Mouse (Mus musculus): ENCODE results near the gene Ankfn1. TPM values are rescaled to one million over a fixed set of nuclear protein-coding genes. Genes with fewer than 3 reads are reported as not detected.

Gene Ankfn1
- polyA plus RNA-seq, 1 experiment from 2014 or later = 2.1 TPM

DNA sequence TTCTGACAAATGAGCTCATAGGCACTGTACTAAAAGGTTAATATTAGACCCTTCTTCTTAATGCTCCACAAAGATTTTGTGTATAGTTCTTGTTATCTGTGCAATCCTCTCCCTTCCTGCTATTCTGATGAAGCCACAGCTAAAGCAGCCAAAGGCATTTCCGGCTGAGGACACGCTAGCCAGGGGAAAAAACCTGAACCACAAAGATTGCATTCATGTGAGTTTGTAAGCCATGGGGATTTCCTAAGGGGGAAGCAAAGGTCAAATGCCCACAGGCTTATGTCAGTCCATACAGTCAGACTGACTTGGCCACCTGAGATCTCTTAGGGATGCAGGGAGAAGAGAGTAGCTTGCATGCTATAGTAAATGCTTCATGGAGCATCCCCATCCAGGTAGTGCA is 146.1 kb downstream of the Ankfn1 start:
- Histone ChIP-seq H3K36me3 (ENCODE audit: insufficient read depth) (no peaks in the 10 kb centered on the region), H3K4me3 (ENCODE audit: low read depth, low read length) (no peak overlapping the region), H3K9me3 (ENCODE audit: low read depth, low read length) (no peaks in the 10 kb centered on the region), H3K27me3 (ENCODE audit: insufficient read depth, low read length) (no peaks in the 10 kb centered on the region), H3K4me1 (ENCODE audit: insufficient read depth) (no peaks in the 10 kb centered on the region), H3K9ac (no peak overlapping the region), H3K4me2 (no peak overlapping the region), H3K27ac (ENCODE audit: low read depth) (no peak overlapping the region)
- ATAC-seq (ENCODE audit: insufficient read depth) = no peak
- 76% methylated on average over 2 of the region's 2 CpGs for WGBS
- DNase-seq = no peak
- TF ChIP-seq CTCF (IDR thresholded peaks at IDR 0.05; ENCODE audit: low read depth) = no peak

DNA sequence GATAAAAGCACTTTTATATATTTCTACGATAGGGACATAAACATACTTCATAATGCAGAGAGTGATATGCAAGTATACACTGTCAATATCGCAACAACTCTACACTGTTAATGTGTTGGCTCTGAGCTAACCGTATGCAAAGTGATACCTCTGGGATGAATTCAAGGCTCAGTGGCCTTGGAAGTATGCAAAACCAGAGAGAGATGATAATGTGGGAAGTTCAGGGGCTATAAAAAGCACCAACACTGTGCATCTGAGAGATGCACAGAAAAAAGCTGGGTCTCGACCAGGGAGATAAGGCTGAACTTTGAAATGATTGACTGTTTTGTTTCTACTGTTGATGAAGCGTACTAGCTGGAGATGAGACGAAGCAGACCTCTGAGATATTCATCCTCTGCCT is 148.9 kb downstream of the Ankfn1 start:
- Histone ChIP-seq H3K9me3 (ENCODE audit: low read depth, low read length) (no peaks in the 10 kb centered on the region), H3K27me3 (ENCODE audit: insufficient read depth, low read length) (no peaks in the 10 kb centered on the region), H3K4me1 (ENCODE audit: insufficient read depth) (no peaks in the 10 kb centered on the region), H3K36me3 (ENCODE audit: insufficient read depth) (no peaks in the 10 kb centered on the region), H3K4me3 (ENCODE audit: low read depth, low read length) (no peak overlapping the region), H3K27ac (ENCODE audit: low read depth) (no peak overlapping the region), H3K4me2 (no peak overlapping the region), H3K9ac (no peak overlapping the region)
- TF ChIP-seq CTCF (IDR thresholded peaks at IDR 0.05; ENCODE audit: low read depth) = no peak
- WGBS = 60% methylated on average over 6 of the region's 6 CpGs
- DNase-seq (no peak), ATAC-seq (ENCODE audit: insufficient read depth) (no peak)

DNA sequence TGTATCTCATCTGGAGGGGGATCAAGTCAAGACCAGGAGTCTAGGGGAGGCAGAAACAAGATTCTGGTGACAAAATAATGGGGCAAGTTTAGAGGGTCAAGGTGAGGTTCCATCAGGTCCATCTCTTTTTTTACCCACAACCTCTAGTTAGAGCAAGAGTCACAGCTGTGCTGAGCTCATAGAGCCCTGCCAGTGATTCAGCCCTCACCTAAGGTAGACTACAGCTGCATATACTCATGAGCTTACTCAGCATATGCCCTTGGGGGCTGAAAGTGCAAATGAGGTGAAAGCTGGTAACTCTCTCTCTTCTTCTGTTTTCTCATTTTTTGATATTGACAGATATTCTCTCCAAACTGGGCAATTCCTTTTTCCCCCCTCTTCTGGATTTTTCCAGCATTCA is 150.2 kb downstream of the Ankfn1 start:
- TF ChIP-seq CTCF (IDR thresholded peaks at IDR 0.05; ENCODE audit: low read depth) = no peak
- DNase-seq = no peak
- H3K27me3 ChIP-seq (ENCODE audit: insufficient read depth, low read length) = no peaks in the 10 kb centered on the region
- H3K36me3 ChIP-seq (ENCODE audit: insufficient read depth) = no peaks in the 10 kb centered on the region
- no peaks in the 10 kb centered on the region for H3K4me1 ChIP-seq (ENCODE audit: insufficient read depth)
- H3K4me3 ChIP-seq (ENCODE audit: low read depth, low read length) = no peak overlapping the region
- no peak overlapping the region for H3K9ac ChIP-seq
- no peak overlapping the region for H3K27ac ChIP-seq (ENCODE audit: low read depth)
- no peaks in the 10 kb centered on the region for H3K9me3 ChIP-seq (ENCODE audit: low read depth, low read length)
- no peak for ATAC-seq (ENCODE audit: insufficient read depth)
- no peak overlapping the region for H3K4me2 ChIP-seq

- H3K36me3 ChIP-seq (ENCODE audit: insufficient read depth) = no peaks in the 10 kb centered on the region
- no peak overlapping the region for H3K27ac ChIP-seq (ENCODE audit: low read depth)
- H3K9ac ChIP-seq = no peak overlapping the region
- 79% methylated on average over 13 of the region's 13 CpGs for WGBS
- no peak for TF ChIP-seq CTCF (IDR thresholded peaks at IDR 0.05; ENCODE audit: low read depth)
- H3K9me3 ChIP-seq (ENCODE audit: low read depth, low read length) = no peaks in the 10 kb centered on the region
- no peak for DNase-seq
- no peak for ATAC-seq (ENCODE audit: insufficient read depth)
- H3K4me3 ChIP-seq (ENCODE audit: low read depth, low read length) = no peak overlapping the region
- no peaks in the 10 kb centered on the region for H3K4me1 ChIP-seq (ENCODE audit: insufficient read depth)
- no peak overlapping the region for H3K4me2 ChIP-seq
- H3K27me3 ChIP-seq (ENCODE audit: insufficient read depth, low read length) = no peaks in the 10 kb centered on the region
Observed at GRCm38 (mm10) chr11:89623698-89624445, 153.6 kb downstream of the Ankfn1 start.

DNA sequence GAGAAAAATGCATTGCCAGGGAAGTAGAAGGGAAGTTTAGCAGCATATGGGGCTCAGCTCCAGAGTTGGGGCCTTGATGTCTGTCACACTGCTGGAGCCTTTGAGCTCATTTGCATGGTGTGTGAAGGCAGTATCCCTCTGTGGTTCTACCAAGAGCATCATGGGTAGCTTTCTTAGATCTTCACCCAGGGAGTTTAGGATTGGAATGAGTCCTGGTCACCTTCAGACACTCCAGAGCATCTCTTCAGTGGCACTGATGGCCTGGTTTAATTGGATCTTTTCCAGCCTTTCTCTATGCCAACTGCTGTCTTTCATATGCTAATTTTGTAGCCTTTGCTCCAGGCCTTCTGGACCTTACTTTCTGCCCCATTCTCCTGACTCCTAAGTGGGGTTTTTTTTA is 157.5 kb downstream of the Ankfn1 start:
- DNase-seq (no peak), ATAC-seq (ENCODE audit: insufficient read depth) (no peak)
- no peak overlapping the region for H3K27ac ChIP-seq (ENCODE audit: low read depth)
- no peak for TF ChIP-seq CTCF (IDR thresholded peaks at IDR 0.05; ENCODE audit: low read depth)
- H3K9me3 ChIP-seq (ENCODE audit: low read depth, low read length) = no peaks in the 10 kb centered on the region
- H3K4me2 ChIP-seq = no peak overlapping the region
- H3K27me3 ChIP-seq (ENCODE audit: insufficient read depth, low read length) = no peaks in the 10 kb centered on the region
- no peaks in the 10 kb centered on the region for H3K36me3 ChIP-seq (ENCODE audit: insufficient read depth)
- no peak overlapping the region for H3K4me3 ChIP-seq (ENCODE audit: low read depth, low read length)
- no peak overlapping the region for H3K9ac ChIP-seq
- H3K4me1 ChIP-seq (ENCODE audit: insufficient read depth) = no peaks in the 10 kb centered on the region

DNA sequence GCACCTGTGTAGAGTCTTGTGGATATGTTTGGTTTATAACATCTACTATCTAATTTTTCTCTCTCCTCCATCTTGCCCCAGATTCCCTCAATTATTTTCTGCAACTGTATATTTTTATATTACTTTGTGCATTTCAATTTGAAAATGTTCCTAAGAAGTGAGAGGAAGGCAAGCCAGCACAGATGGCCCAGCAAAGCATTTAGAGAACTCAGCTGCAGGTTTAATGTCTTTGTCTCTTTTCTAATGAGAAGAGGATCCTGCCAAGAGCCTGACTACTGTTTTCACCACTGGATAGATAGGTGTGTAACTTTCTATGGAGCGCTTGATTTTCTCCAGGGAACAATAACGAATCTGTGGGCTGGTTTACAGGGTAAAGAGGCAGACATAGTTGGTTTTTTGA is 161.6 kb downstream of the Ankfn1 start:
- TF ChIP-seq CTCF (IDR thresholded peaks at IDR 0.05; ENCODE audit: low read depth) = no peak
- Histone ChIP-seq H3K9me3 (ENCODE audit: low read depth, low read length) (no peaks in the 10 kb centered on the region), H3K27me3 (ENCODE audit: insufficient read depth, low read length) (no peaks in the 10 kb centered on the region), H3K36me3 (ENCODE audit: insufficient read depth) (no peaks in the 10 kb centered on the region), H3K4me3 (ENCODE audit: low read depth, low read length) (no peak overlapping the region), H3K9ac (no peak overlapping the region), H3K4me2 (no peak overlapping the region), H3K4me1 (ENCODE audit: insufficient read depth) (no peaks in the 10 kb centered on the region), H3K27ac (ENCODE audit: low read depth) (no peak overlapping the region)
- WGBS = 93% methylated on average over 2 of the region's 2 CpGs
- no peak for ATAC-seq (ENCODE audit: insufficient read depth)
- DNase-seq = no peak

DNA sequence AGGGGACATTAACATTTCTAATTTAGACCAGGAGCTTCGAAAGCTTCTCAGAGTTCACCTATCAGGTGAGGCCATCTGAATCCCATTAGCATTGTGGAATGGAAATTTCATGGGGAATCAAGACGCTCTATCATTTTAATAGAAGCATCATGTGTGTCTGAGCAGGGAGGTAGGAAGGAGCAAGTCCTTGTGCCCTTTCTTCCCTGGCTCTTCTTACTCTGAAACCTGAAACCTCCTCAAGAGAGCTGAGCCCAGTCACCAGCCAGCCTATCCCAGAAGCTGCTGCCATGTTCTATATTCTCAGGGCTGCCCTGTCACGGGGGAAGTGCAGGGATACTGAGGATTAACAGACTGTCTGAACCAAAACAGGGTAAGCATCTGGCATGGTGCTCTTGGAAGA is 165.9 kb downstream of the Ankfn1 start:
- ATAC-seq (ENCODE audit: insufficient read depth) = no peak
- 64% methylated on average over 3 of the region's 3 CpGs for WGBS
- Histone ChIP-seq H3K9ac (no peak overlapping the region), H3K36me3 (ENCODE audit: insufficient read depth) (no peaks in the 10 kb centered on the region), H3K9me3 (ENCODE audit: low read depth, low read length) (no peaks in the 10 kb centered on the region), H3K4me3 (ENCODE audit: low read depth, low read length) (no peak overlapping the region), H3K27me3 (ENCODE audit: insufficient read depth, low read length) (no peaks in the 10 kb centered on the region), H3K4me1 (ENCODE audit: insufficient read depth) (no peaks in the 10 kb centered on the region), H3K27ac (ENCODE audit: low read depth) (no peak overlapping the region), H3K4me2 (no peak overlapping the region)
- no peak for DNase-seq
- TF ChIP-seq CTCF (IDR thresholded peaks at IDR 0.05; ENCODE audit: low read depth) = no peak

DNA sequence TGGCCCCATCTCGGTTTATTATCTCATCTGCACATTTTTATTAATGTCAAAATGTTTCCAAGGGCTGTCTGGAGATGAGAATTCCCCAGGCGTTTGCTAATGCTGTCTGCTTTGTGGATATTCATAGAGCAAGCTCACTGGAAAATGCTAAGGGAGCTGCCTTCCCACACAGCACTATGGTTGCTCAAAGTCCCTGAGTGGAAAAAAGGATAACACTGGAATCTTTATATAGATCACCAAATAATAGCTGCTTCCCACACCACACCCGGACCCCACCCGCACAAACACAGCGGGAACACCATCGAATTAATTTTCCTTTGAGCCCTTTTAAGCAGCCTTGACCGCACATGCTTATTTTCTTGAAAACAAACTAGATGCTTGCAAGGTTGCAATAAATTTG is 169.4 kb downstream of the Ankfn1 start:
- Histone ChIP-seq H3K9me3 (ENCODE audit: low read depth, low read length) (no peaks in the 10 kb centered on the region), H3K9ac (no peak overlapping the region), H3K27me3 (ENCODE audit: insufficient read depth, low read length) (no peaks in the 10 kb centered on the region), H3K4me3 (ENCODE audit: low read depth, low read length) (no peak overlapping the region), H3K4me2 (no peak overlapping the region), H3K36me3 (ENCODE audit: insufficient read depth) (no peaks in the 10 kb centered on the region), H3K4me1 (ENCODE audit: insufficient read depth) (no peaks in the 10 kb centered on the region), H3K27ac (ENCODE audit: low read depth) (no peak overlapping the region)
- ATAC-seq (ENCODE audit: insufficient read depth) (no peak), DNase-seq (peak; percentile 32)
- 58% methylated on average over 7 of the region's 7 CpGs for WGBS
- no peak for TF ChIP-seq CTCF (IDR thresholded peaks at IDR 0.05; ENCODE audit: low read depth)
